Mouse (Mus musculus) forebrain, embryonic 11.5 days (tissue): ENCODE data around the gene Dlg5. TPM values are rescaled to one million over a fixed set of nuclear protein-coding genes. Genes with fewer than 3 reads are reported as not detected.

Source experiments
- ATAC-seq: fragments of 200-750 bp; cut with Nextera tagmentation; replicated peaks from 2 replicates; pipeline ENCODE4 v1.8.0; 2017; ENCODE audit warnings: moderate TSS enrichment; ENCODE audit not compliant: low FRiP score
- DNase-seq: peaks from one replicate; pipeline ENCODE4 v3.0.0-alpha.2; 2017; ENCODE audit warnings: low spot score
- H3K27ac ChIP-seq: fragments of 300-500 bp; sonication (generic); 2 replicates; pipeline ENCODE4 v1.5.1; 2014; ENCODE audit warnings: low read depth, low read length
- H3K27me3 ChIP-seq: fragments of 300-500 bp; sonication (generic); 2 replicates; pipeline ENCODE4 v1.6.1; 2014; ENCODE audit warnings: mild to moderate bottlenecking, low read length, mixed read lengths; ENCODE audit not compliant: control insufficient read depth, insufficient read depth
- H3K36me3 ChIP-seq: fragments of 300-500 bp; sonication (generic); 2 replicates; pipeline ENCODE4 v1.6.1; 2014; ENCODE audit warnings: mild to moderate bottlenecking, low read length, moderate library complexity, mixed read lengths; ENCODE audit not compliant: control insufficient read depth, insufficient read depth
- H3K4me1 ChIP-seq: fragments of 300-500 bp; sonication (generic); replicated peaks from 2 replicates; pipeline ENCODE4 v1.6.1; 2014; ENCODE audit warnings: low read length, mixed read lengths; ENCODE audit not compliant: control insufficient read depth, insufficient read depth
- H3K4me2 ChIP-seq: fragments of 300-500 bp; sonication (generic); 2 replicates; pipeline ENCODE4 v1.6.1; 2014; ENCODE audit warnings: low read depth, mild to moderate bottlenecking, low read length, moderate library complexity, mixed read lengths; ENCODE audit not compliant: severe bottlenecking
- H3K4me3 ChIP-seq: fragments of 300-500 bp; sonication (generic); 2 replicates; pipeline ENCODE4 v1.5.1; 2014; ENCODE audit warnings: low read depth, low read length
- H3K9ac ChIP-seq: fragments of 300-500 bp; sonication (generic); 2 replicates; pipeline ENCODE4 v1.6.1; 2014; ENCODE audit warnings: low read length
- H3K9me3 ChIP-seq: fragments of 300-500 bp; sonication (generic); 2 replicates; pipeline ENCODE4 v1.6.1; 2016; ENCODE audit warnings: low read length, mixed read lengths; ENCODE audit not compliant: control insufficient read depth
- WGBS: fragments of 180-500 bp; shearing (Covaris S2); extraction: QIAGEN DNeasy Blood & Tissue Kit; methylation state at CpG from one replicate; pipeline ENCODE4 v1.1.7; 2014; 5-methylcytosine and 5-hydroxymethylcytosine counted together
- polyA plus RNA-seq: library from polyadenylated mRNA; unstranded; fragments of >200 nt; fragmentation: Nextera tagmentation; extraction: Ambion mirVana; gene quantifications from 2 replicates; pipeline ENCODE4 v1.2.1, GENCODE M21; 2014

Gene Dlg5
- polyA plus RNA-seq, 1 experiment from 2014 or later, result 26.0 TPM

- WGBS, result 85% methylated on average over 6 of the region's 6 CpGs
- H3K27me3 ChIP-seq, result no peaks in the 10 kb centered on the region
- no peak overlapping the region for H3K27ac ChIP-seq
- H3K4me2 ChIP-seq, result no peak overlapping the region
- ATAC-seq (no peak), DNase-seq (no peak)
- no peak overlapping the region for H3K4me3 ChIP-seq
- H3K9ac ChIP-seq, result no peak overlapping the region
- no peaks in the 10 kb centered on the region; the same call in 1 of the 2 replicates for H3K36me3 ChIP-seq
- H3K9me3 ChIP-seq, result no peaks in the 10 kb centered on the region
- no peaks in the 10 kb centered on the region for H3K4me1 ChIP-seq
These were observed 48.8 kb downstream of the Dlg5 start for GRCm38 (mm10) chr14:24196947-24197346.

GRCm38 (mm10) chr14:24190131-24190530 lies 55.6 kb downstream of the Dlg5 start:
- Histone ChIP-seq H3K36me3 (no peaks in the 10 kb centered on the region), H3K4me1 (no peaks in the 10 kb centered on the region; the same call in 1 of the 2 replicates), H3K4me2 (no peak overlapping the region), H3K9me3 (no peaks in the 10 kb centered on the region), H3K27ac (no peak overlapping the region), H3K4me3 (no peak overlapping the region), H3K27me3 (no peaks in the 10 kb centered on the region), H3K9ac (no peak overlapping the region)
- DNase-seq (no peak), ATAC-seq (no peak)
- 97% methylated on average over 13 of the region's 13 CpGs for WGBS

DNA sequence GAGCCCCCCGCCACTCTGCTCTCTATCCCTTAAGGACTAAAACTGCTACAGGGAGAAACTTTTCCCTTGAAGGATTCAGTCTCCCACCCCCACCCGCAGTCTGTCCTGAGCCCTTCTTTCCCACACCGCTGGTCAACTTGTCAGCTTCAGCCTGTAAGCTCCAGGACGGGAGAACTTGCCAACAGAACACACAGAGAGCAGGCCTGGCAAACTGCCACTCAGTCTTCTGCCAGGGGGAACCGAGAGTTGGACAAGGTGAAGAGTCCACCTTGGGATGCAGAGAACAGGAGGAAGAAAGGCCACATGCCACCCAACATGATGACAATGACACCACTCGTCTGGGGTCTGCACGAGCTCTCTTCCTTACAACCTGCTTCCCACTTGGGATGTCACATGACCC lies 56.1 kb downstream of the Dlg5 start:
- H3K27ac ChIP-seq, result no peak overlapping the region
- DNase-seq, result no peak
- no peaks in the 10 kb centered on the region for H3K27me3 ChIP-seq
- no peak overlapping the region for H3K9ac ChIP-seq
- 85% methylated on average over 7 of the region's 7 CpGs for WGBS
- no peak overlapping the region for H3K4me2 ChIP-seq
- no peak for ATAC-seq
- H3K4me3 ChIP-seq, result no peak overlapping the region
- H3K36me3 ChIP-seq, result no peaks in the 10 kb centered on the region
- no peaks in the 10 kb centered on the region for H3K9me3 ChIP-seq
- H3K4me1 ChIP-seq, result no peaks in the 10 kb centered on the region; the same call in 1 of the 2 replicates

- ATAC-seq, result no peak
- no peak for DNase-seq
- Histone ChIP-seq H3K9me3 (no peaks in the 10 kb centered on the region), H3K4me1 (no peaks in the 10 kb centered on the region; the same call in none of the 2 replicates), H3K27me3 (no peaks in the 10 kb centered on the region), H3K9ac (no peak overlapping the region), H3K4me2 (no peak overlapping the region), H3K27ac (no peak overlapping the region), H3K36me3 (no peaks in the 10 kb centered on the region), H3K4me3 (no peak overlapping the region)
- WGBS, result 30% methylated on average over 4 of the region's 4 CpGs
These were observed 60.2 kb downstream of the Dlg5 start for GRCm38 (mm10) chr14:24185514-24185913.

- DNase-seq (no peak), ATAC-seq (no peak)
- H3K27me3 ChIP-seq, result no peaks in the 10 kb centered on the region
- no peak overlapping the region for H3K27ac ChIP-seq
- H3K9me3 ChIP-seq, result no peaks in the 10 kb centered on the region
- H3K4me2 ChIP-seq, result no peak overlapping the region
- H3K36me3 ChIP-seq, result no peaks in the 10 kb centered on the region
- H3K4me3 ChIP-seq, result no peak overlapping the region
- WGBS, result 82% methylated on average over 3 of the region's 3 CpGs
- no peaks in the 10 kb centered on the region; the same call in none of the 2 replicates for H3K4me1 ChIP-seq
- no peak overlapping the region for H3K9ac ChIP-seq
These were observed 62.8 kb downstream of the Dlg5 start for GRCm38 (mm10) chr14:24182955-24183354.

DNA sequence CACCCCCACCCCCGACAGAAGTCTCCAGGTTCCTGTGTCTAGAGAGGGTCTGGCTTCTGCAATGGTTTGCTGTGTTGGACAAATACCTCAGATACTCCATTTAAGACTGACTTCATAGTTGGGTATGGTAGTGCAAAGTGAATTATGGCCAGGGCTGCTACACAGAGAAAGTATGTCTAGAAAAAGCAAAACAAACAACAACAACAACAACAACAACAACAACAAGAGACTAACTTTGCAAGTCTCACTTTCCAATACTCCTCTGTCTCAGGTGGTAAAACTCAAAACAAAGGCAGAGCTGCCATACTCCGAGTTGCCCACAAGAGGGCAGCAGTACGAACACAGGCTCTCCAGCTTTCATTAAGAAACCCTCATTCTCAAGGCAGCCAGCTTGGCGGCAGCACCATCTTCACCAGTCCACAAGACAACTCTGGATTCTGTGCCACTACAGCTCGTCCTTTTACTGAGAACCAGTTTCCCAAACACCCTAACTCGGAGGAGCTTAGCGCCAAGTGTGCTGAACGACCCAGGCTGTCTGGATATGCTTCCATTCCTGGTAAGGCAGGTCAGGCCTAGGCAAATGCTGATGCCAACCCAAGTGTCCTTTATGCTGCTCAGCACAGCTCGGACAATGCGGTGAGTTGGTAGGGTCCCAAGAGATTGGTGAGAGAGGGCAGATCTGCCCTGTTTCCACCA lies 63.8 kb downstream of the Dlg5 start:
- Histone ChIP-seq H3K9ac (no peak overlapping the region), H3K9me3 (no peaks in the 10 kb centered on the region), H3K27me3 (no peaks in the 10 kb centered on the region), H3K4me3 (no peak overlapping the region), H3K4me2 (no peak overlapping the region), H3K36me3 (no peaks in the 10 kb centered on the region), H3K4me1 (no peaks in the 10 kb centered on the region; the same call in none of the 2 replicates), H3K27ac (no peak overlapping the region)
- DNase-seq, result peak; percentile 84
- 34% methylated on average over 10 of the region's 10 CpGs for WGBS
- ATAC-seq, result 0 out of 2 replicates have a peak, but pooled peaks have one; percentile 46

DNA sequence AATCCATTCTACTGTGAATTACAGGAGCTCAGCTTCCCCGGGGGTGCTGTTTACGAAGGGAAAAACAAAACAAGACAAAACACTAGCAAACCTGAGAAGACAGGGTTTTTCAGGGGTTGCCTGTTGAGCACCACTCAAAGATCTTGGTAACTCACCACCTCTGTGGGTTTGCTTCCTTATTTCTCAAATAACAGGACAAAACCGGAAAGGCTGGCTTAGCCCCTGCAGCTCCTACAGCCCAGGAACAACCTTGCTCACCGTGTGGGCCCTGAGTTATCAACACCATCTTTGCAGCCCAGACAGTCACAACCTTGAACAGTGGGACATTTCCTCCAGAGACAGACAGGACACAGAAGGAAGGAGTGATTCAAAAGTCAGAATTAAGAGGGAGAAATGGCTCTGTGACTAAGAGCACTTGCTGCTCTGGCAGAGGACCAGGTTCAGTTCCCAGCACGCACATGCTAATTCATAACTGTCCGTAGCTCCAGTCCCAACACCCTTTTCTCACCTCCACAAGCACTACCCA lies 66.2 kb downstream of the Dlg5 start:
- ATAC-seq (no peak), DNase-seq (no peak)
- Histone ChIP-seq H3K27ac (no peak overlapping the region), H3K4me1 (no peaks in the 10 kb centered on the region; the same call in 1 of the 2 replicates), H3K9ac (no peak overlapping the region), H3K36me3 (peaks cover 4% of the 10 kb centered on the region; the same call in 1 of the 2 replicates), H3K9me3 (no peaks in the 10 kb centered on the region), H3K4me2 (no peak overlapping the region), H3K4me3 (no peak overlapping the region), H3K27me3 (no peaks in the 10 kb centered on the region)
- 88% methylated on average over 6 of the region's 6 CpGs for WGBS

DNA sequence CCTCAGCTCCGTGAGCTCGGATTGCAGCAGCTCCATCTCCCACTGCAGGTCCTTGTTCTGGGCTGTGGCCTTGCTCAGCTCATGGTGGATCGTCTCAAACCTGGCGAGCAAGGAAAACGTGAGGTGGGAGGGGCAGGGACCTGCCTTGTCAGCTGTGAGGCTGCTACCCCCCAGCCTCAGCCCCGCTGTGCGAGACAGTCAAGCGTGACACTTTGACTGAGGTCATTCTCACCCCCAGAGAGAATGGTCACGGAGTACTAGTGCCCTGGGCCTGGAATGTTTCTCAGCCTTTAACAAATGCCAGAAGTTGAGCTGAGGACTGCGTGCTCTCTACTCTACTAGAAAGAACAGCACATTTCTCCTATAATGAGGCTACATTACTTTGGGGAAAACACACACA lies 69.1 kb downstream of the Dlg5 start:
- no peak overlapping the region for H3K4me3 ChIP-seq
- H3K27me3 ChIP-seq, result no peaks in the 10 kb centered on the region
- H3K27ac ChIP-seq, result no peak overlapping the region
- no peak overlapping the region for H3K4me2 ChIP-seq
- ATAC-seq (no peak), DNase-seq (no peak)
- WGBS, result 78% methylated on average over 10 of the region's 10 CpGs
- no peak overlapping the region for H3K9ac ChIP-seq
- peaks cover 4% of the 10 kb centered on the region; the same call in 1 of the 2 replicates for H3K36me3 ChIP-seq
- no peaks in the 10 kb centered on the region for H3K9me3 ChIP-seq
- H3K4me1 ChIP-seq, result no peaks in the 10 kb centered on the region

DNA sequence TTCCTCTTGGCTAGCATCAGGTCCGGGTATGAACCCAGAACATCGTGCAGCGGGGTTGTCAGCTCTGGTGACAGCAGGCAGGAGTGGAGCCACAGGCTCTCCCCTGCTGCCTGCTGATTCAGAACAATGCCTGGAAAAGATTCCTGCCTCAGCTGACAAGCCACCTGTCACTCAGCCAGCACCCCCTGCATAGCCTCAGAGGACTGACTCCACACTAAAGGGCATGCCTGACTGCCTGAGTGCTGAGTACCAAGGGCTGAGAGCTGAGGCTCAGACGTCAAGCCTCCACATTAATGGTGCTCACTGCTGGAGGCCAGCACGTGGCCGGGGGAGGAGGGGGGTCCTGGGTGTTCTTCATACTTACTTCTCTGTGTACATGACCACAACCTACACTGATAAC lies 72.4 kb downstream of the Dlg5 start:
- Histone ChIP-seq H3K27ac (no peak overlapping the region), H3K4me2 (no peak overlapping the region), H3K4me3 (no peak overlapping the region), H3K36me3 (peaks cover 4% of the 10 kb centered on the region; the same call in 1 of the 2 replicates), H3K9ac (no peak overlapping the region), H3K27me3 (no peaks in the 10 kb centered on the region), H3K4me1 (no peaks in the 10 kb centered on the region), H3K9me3 (no peaks in the 10 kb centered on the region)
- ATAC-seq, result no peak
- no peak for DNase-seq
- WGBS, result 61% methylated on average over 6 of the region's 6 CpGs
